In the genomic region with DNA sequence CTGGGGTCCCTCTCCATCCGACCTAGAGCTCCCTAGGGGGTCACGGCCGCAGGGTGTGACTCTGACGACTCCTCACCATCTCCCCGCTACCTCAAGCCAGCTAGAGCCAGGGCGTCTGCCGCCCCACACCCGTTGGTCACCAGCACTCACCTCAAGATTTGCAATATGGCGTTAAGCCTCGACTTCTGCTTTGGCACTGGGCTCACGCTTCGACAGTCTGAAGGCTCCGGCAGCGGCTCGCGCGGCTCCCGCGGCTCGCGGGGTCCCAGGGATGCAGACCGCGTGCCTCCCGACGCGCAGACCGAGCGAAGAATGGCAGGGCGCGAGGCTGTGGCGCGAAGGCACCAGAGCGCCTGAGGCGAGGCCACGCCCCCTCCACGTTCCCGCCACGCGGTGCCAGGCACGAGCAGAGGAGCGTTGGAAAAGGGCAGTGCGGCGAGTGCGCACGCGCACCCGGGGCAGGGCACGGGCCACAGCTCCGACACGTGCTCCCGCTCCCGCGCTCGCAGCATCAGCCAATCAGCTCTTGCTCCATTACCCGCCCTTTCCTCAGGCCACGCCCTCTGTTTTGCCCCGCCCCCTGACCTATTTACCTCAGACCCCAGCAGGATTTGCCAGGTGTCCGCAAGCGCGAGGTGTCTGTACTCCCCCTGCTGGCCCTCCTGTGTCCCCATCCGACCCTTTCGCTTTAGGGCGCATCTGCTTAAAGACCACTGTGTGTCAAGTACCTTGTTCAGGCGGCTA, we compare ENCODE assay signal across 9 mouse cellular contexts. TPM values are rescaled to one million over a fixed set of nuclear protein-coding genes. Genes with fewer than 3 reads are reported as not detected.
DNase-seq lines count a peak whose midpoint lies in the region; ATAC-seq and TF ChIP-seq lines count a peak whose summit lies in the region.
"Had no signal": no experiment of that assay in that cellular context is flagged by ENCODE, and none has a peak within 500 bp of the region (broad histone marks: within the 10 kb centered on the region; RNA-seq: fewer than 3 reads in every experiment).

A gene (minus strand): TSS at position 341 of the 744 bp plus-strand sequence.

- peak within 1 kb of the TSS; percentile 58 for H3K4me2 ChIP-seq in heart, embryonic 16.5 days (ENCODE audit: low read depth, low read length)
- peak within 1 kb of the TSS; percentile 48 for H3K4me2 ChIP-seq in liver, postnatal 0 days (ENCODE audit: low read depth, low read length)
- peak within 1 kb of the TSS; percentile 83 for H3K4me2 ChIP-seq in neural tube, embryonic 15.5 days

- H3K36me3 ChIP-seq in heart, embryonic 16.5 days (ENCODE audit: control insufficient read depth, insufficient read depth), result no peaks in the 10 kb centered on the region
- no peaks in the 10 kb centered on the region for H3K36me3 ChIP-seq in liver, postnatal 0 days (replicated peaks; ENCODE audit: insufficient read depth, low read length)
- H3K36me3 ChIP-seq in neural tube, embryonic 15.5 days, result no peaks in the 10 kb centered on the region

- H3K4me1 ChIP-seq in heart, embryonic 16.5 days (ENCODE audit: control insufficient read depth, insufficient read depth, low read length), result peaks cover 16% of the 10 kb centered on the region
- H3K4me1 ChIP-seq in liver, postnatal 0 days (ENCODE audit: insufficient read depth), result peaks cover 21% of the 10 kb centered on the region
- H3K4me1 ChIP-seq in neural tube, embryonic 15.5 days, result peaks cover 34% of the 10 kb centered on the region

- no peak within 1 kb of the TSS for H3K27ac ChIP-seq in heart, embryonic 16.5 days (ENCODE audit: low read length)
- no peak within 1 kb of the TSS for H3K27ac ChIP-seq in liver, postnatal 0 days (ENCODE audit: low read depth)
- H3K27ac ChIP-seq in neural tube, embryonic 15.5 days (replicated peaks), result peak within 1 kb of the TSS; percentile 63

- WGBS in heart, embryonic 16.5 days, result 19% methylated on average over 60 of the region's 64 CpGs
- WGBS in liver, postnatal 0 days (ENCODE audit: insufficient replicate concordance), result 32% methylated on average over 63 of the region's 64 CpGs
- 18% methylated on average over 64 of the region's 64 CpGs for WGBS in neural tube, embryonic 15.5 days

- ATAC-seq in heart, embryonic 16.5 days (replicated peaks; ENCODE audit: extremely low read depth, insufficient read depth, low FRiP score), result peak; percentile 23; the same call in 1 of the 2 replicates
- peak; percentile 16; the same call in 1 of the 2 replicates for ATAC-seq in liver, postnatal 0 days
- peak; percentile 79 for ATAC-seq in neural tube, embryonic 15.5 days (ENCODE audit: low FRiP score)

- H3K9ac ChIP-seq in heart, embryonic 16.5 days (ENCODE audit: low read length), result no peak within 1 kb of the TSS
- no peak within 1 kb of the TSS for H3K9ac ChIP-seq in liver, postnatal 0 days (replicated peaks)
- H3K9ac ChIP-seq in neural tube, embryonic 15.5 days (replicated peaks), result peak within 1 kb of the TSS; percentile 44

- peak; percentile 37; the same call in 1 of the 2 replicates for TF ChIP-seq CTCF in liver, postnatal 0 days (IDR thresholded peaks at IDR 0.05; ENCODE audit: low read depth)

- peak within 1 kb of the TSS; percentile 39 for H3K4me3 ChIP-seq in heart, embryonic 16.5 days (ENCODE audit: low read length)
- H3K4me3 ChIP-seq in liver, postnatal 0 days (ENCODE audit: low read depth, low read length), result no peak within 1 kb of the TSS
- H3K4me3 ChIP-seq in neural tube, embryonic 15.5 days (replicated peaks), result peak within 1 kb of the TSS; percentile 59

- DNase-seq in ovary, adult 18-20 months (ENCODE audit: low spot score), result peak; percentile 41
- DNase-seq in ovary, postnatal 10 days (ENCODE audit: low spot score), result no peak
- DNase-seq in embryo, embryonic 9.5 days (ENCODE audit: extremely low spot score), result peak; percentile 75
- peak; percentile 69 for DNase-seq in kidney, postnatal 14 days
- peak; percentile 72 for DNase-seq in liver, postnatal 0 days
- peak; percentile 50 for DNase-seq in urinary bladder, postnatal 25 days (ENCODE audit: low spot score)

- peaks cover 7% of the 10 kb centered on the region for H3K9me3 ChIP-seq in heart, embryonic 16.5 days (replicated peaks; ENCODE audit: control insufficient read depth, low read length)
- H3K9me3 ChIP-seq in liver, postnatal 0 days (ENCODE audit: low read length), result no peaks in the 10 kb centered on the region
- no peaks in the 10 kb centered on the region for H3K9me3 ChIP-seq in neural tube, embryonic 15.5 days (replicated peaks)

- no peak for TF ChIP-seq EP300 in liver, postnatal 0 days (IDR thresholded peaks at IDR 0.05; ENCODE audit: low read depth)

- no peaks in the 10 kb centered on the region for H3K27me3 ChIP-seq in heart, embryonic 16.5 days (ENCODE audit: control insufficient read depth, insufficient read depth, low read length)
- H3K27me3 ChIP-seq in liver, postnatal 0 days (ENCODE audit: insufficient read depth, low read length), result no peaks in the 10 kb centered on the region
- H3K27me3 ChIP-seq in neural tube, embryonic 15.5 days (replicated peaks), result no peaks in the 10 kb centered on the region

RNA-seq across cellular contexts. Expression of the gene that starts here (rescaled TPM):
- 0.38 and 0.64 TPM in 2 replicates for polyA plus RNA-seq in heart, embryonic 16.5 days (2015; fragmentation: Nextera tagmentation; extraction: Ambion mirVana)
- 0.17 TPM in 1 of 2 replicates, not detected in the other for polyA plus RNA-seq in liver, postnatal 0 days (2015; fragmentation: Nextera tagmentation; extraction: Ambion mirVana)
- polyA plus RNA-seq in neural tube, embryonic 15.5 days (2015; fragmentation: Nextera tagmentation; extraction: Ambion mirVana), result 7.5 and 8.2 TPM in 2 replicates
- polyA plus RNA-seq: macrophage had no signal

Comparison
In these comparisons a context has a peak if more than half of its experiments do, and no peak if none do; other contexts are left out.
1. Peak in ATAC-seq, H3K4me3 ChIP-seq and H3K4me2 ChIP-seq in heart, embryonic 16.5 days; RNA of the gene not detected or under 1 TPM.
2. Peak in DNase-seq, ATAC-seq and H3K4me2 ChIP-seq in liver, postnatal 0 days; RNA of the gene not detected or under 1 TPM.
3. ATAC-seq: peak in every context shown above with its lines; median percentile 79 in neural tube, embryonic 15.5 days; 23 in heart, embryonic 16.5 days; 16 in liver, postnatal 0 days.